Mouse (Mus musculus): ENCODE data around the gene Nup210l. TPM values are rescaled to one million over a fixed set of nuclear protein-coding genes. Genes with fewer than 3 reads are reported as not detected.

Gene Nup210l
- polyA plus RNA-seq, 1 experiment: 0.35 TPM

- no peaks in the 10 kb centered on the region for H3K27me3 ChIP-seq (ENCODE audit: control insufficient read depth, insufficient read depth, insufficient read length)
- no peak overlapping the region for H3K4me3 ChIP-seq
- H3ac ChIP-seq (ENCODE audit: control insufficient read depth, insufficient read length): no peak overlapping the region
- H3K36me3 ChIP-seq (ENCODE audit: control insufficient read depth, insufficient read depth): no peaks in the 10 kb centered on the region
- no peaks in the 10 kb centered on the region for H3K79me2 ChIP-seq (ENCODE audit: control insufficient read depth, insufficient read depth)
- H3K4me2 ChIP-seq (ENCODE audit: low read depth): no peak overlapping the region
- TF ChIP-seq POLR2AphosphoS2 (IDR thresholded peaks at IDR 0.05; ENCODE audit: insufficient read length, low read depth) (no peak), SRF (IDR thresholded peaks at IDR 0.05; ENCODE audit: control insufficient read depth, insufficient read length, low read depth) (no peak), MYOG (IDR thresholded peaks at IDR 0.05; ENCODE audit: control insufficient read depth in 1 of 3, insufficient read depth in 1 of 3, insufficient read length in 2 of 3, low read depth in 2 of 3) (no peak), MYOD1 (IDR thresholded peaks at IDR 0.05; ENCODE audit: control insufficient read depth in 1 of 3, insufficient read length in 2 of 3, low read depth in 2 of 3) (no peak), REST (IDR thresholded peaks at IDR 0.05; ENCODE audit: insufficient read depth, insufficient read length) (no peak), CEBPB (IDR thresholded peaks at IDR 0.05; ENCODE audit: insufficient read depth, poor library complexity, severe bottlenecking) (no peak), MAX (IDR thresholded peaks at IDR 0.05; ENCODE audit: low read depth) (no peak), TCF12 (IDR thresholded peaks at IDR 0.05; ENCODE audit: insufficient read depth, poor library complexity, severe bottlenecking) (no peak), POLR2A (IDR thresholded peaks at IDR 0.05; ENCODE audit: insufficient read length, low read depth) (no peak), E2F4 (IDR thresholded peaks at IDR 0.05; ENCODE audit: insufficient read depth) (no peak), USF1 (IDR thresholded peaks at IDR 0.05; ENCODE audit: low read depth) (no peak), TCF3 (IDR thresholded peaks at IDR 0.05; ENCODE audit: insufficient read length, low read depth) (no peak)
Measured at GRCm38 (mm10) chr3:90137606-90138005, 33.7 kb downstream of the Nup210l start.

- no peak overlapping the region for H3K4me3 ChIP-seq
- H3K36me3 ChIP-seq (ENCODE audit: control insufficient read depth, insufficient read depth): no peaks in the 10 kb centered on the region
- no peaks in the 10 kb centered on the region for H3K79me2 ChIP-seq (ENCODE audit: control insufficient read depth, insufficient read depth)
- no peak for TF ChIP-seq MYOG (IDR thresholded peaks at IDR 0.05; ENCODE audit: control insufficient read depth in 1 of 3, insufficient read depth in 1 of 3, insufficient read length in 2 of 3, low read depth in 2 of 3)
- no peak for TF ChIP-seq SRF (IDR thresholded peaks at IDR 0.05; ENCODE audit: control insufficient read depth, insufficient read length, low read depth)
- no peak for TF ChIP-seq TCF12 (IDR thresholded peaks at IDR 0.05; ENCODE audit: insufficient read depth, poor library complexity, severe bottlenecking)
- H3K27me3 ChIP-seq (ENCODE audit: control insufficient read depth, insufficient read depth, insufficient read length): no peaks in the 10 kb centered on the region
- H3K4me2 ChIP-seq (ENCODE audit: low read depth): no peak overlapping the region
- H3ac ChIP-seq (ENCODE audit: control insufficient read depth, insufficient read length): no peak overlapping the region
Measured at GRCm38 (mm10) chr3:90139962-90140361, 36.0 kb downstream of the Nup210l start.

GRCm38 (mm10) chr3:90145461-90145860 lies 41.5 kb downstream of the Nup210l start:
- Histone ChIP-seq H3K36me3 (ENCODE audit: control insufficient read depth, insufficient read depth) (no peaks in the 10 kb centered on the region), H3K4me2 (ENCODE audit: low read depth) (no peak overlapping the region), H3K79me2 (ENCODE audit: control insufficient read depth, insufficient read depth) (no peaks in the 10 kb centered on the region), H3K27me3 (ENCODE audit: control insufficient read depth, insufficient read depth, insufficient read length) (no peaks in the 10 kb centered on the region), H3K4me3 (no peak overlapping the region), H3ac (ENCODE audit: control insufficient read depth, insufficient read length) (no peak overlapping the region)
- TF ChIP-seq POLR2A (IDR thresholded peaks at IDR 0.05; ENCODE audit: insufficient read length, low read depth): no peak
- TF ChIP-seq CEBPB (IDR thresholded peaks at IDR 0.05; ENCODE audit: insufficient read depth, poor library complexity, severe bottlenecking): no peak

GRCm38 (mm10) chr3:90146651-90147050 lies 42.7 kb downstream of the Nup210l start:
- no peak for TF ChIP-seq POLR2A (IDR thresholded peaks at IDR 0.05; ENCODE audit: insufficient read length, low read depth)
- TF ChIP-seq MYOG (IDR thresholded peaks at IDR 0.05; ENCODE audit: control insufficient read depth in 1 of 3, insufficient read depth in 1 of 3, insufficient read length in 2 of 3, low read depth in 2 of 3): no peak
- TF ChIP-seq TCF12 (IDR thresholded peaks at IDR 0.05; ENCODE audit: insufficient read depth, poor library complexity, severe bottlenecking): no peak
- no peak for TF ChIP-seq TCF3 (IDR thresholded peaks at IDR 0.05; ENCODE audit: insufficient read length, low read depth)
- TF ChIP-seq CEBPB (IDR thresholded peaks at IDR 0.05; ENCODE audit: insufficient read depth, poor library complexity, severe bottlenecking): no peak
- TF ChIP-seq REST (IDR thresholded peaks at IDR 0.05; ENCODE audit: insufficient read depth, insufficient read length): no peak
- TF ChIP-seq USF1 (IDR thresholded peaks at IDR 0.05; ENCODE audit: low read depth): no peak
- TF ChIP-seq MAX (IDR thresholded peaks at IDR 0.05; ENCODE audit: low read depth): no peak
- no peak for TF ChIP-seq E2F4 (IDR thresholded peaks at IDR 0.05; ENCODE audit: insufficient read depth)
- TF ChIP-seq MYOD1 (IDR thresholded peaks at IDR 0.05; ENCODE audit: control insufficient read depth in 1 of 3, insufficient read length in 2 of 3, low read depth in 2 of 3): no peak
- no peak for TF ChIP-seq POLR2AphosphoS2 (IDR thresholded peaks at IDR 0.05; ENCODE audit: insufficient read length, low read depth)
- TF ChIP-seq SRF (IDR thresholded peaks at IDR 0.05; ENCODE audit: control insufficient read depth, insufficient read length, low read depth): no peak

GRCm38 (mm10) chr3:90151086-90151740 lies 47.3 kb downstream of the Nup210l start:
- TF ChIP-seq MAX (IDR thresholded peaks at IDR 0.05; ENCODE audit: low read depth) (no peak), SRF (IDR thresholded peaks at IDR 0.05; ENCODE audit: control insufficient read depth, insufficient read length, low read depth) (no peak), TCF12 (IDR thresholded peaks at IDR 0.05; ENCODE audit: insufficient read depth, poor library complexity, severe bottlenecking) (no peak), USF1 (IDR thresholded peaks at IDR 0.05; ENCODE audit: low read depth) (no peak)
- H3ac ChIP-seq (ENCODE audit: control insufficient read depth, insufficient read length): no peak overlapping the region

More at GRCm38 (mm10) chr3:90146651-90147050, 42.7 kb downstream of the Nup210l start:
- Histone ChIP-seq H3K4me3 (no peak overlapping the region), H3K79me2 (ENCODE audit: control insufficient read depth, insufficient read depth) (no peaks in the 10 kb centered on the region), H3K4me2 (ENCODE audit: low read depth) (no peak overlapping the region), H3ac (ENCODE audit: control insufficient read depth, insufficient read length) (no peak overlapping the region), H3K36me3 (ENCODE audit: control insufficient read depth, insufficient read depth) (no peaks in the 10 kb centered on the region), H3K27me3 (ENCODE audit: control insufficient read depth, insufficient read depth, insufficient read length) (no peaks in the 10 kb centered on the region)

More at GRCm38 (mm10) chr3:90151086-90151740, 47.3 kb downstream of the Nup210l start:
- no peak overlapping the region for H3K4me2 ChIP-seq (ENCODE audit: low read depth)
- H3K36me3 ChIP-seq (ENCODE audit: control insufficient read depth, insufficient read depth): no peaks in the 10 kb centered on the region
- no peaks in the 10 kb centered on the region for H3K79me2 ChIP-seq (ENCODE audit: control insufficient read depth, insufficient read depth)
- no peaks in the 10 kb centered on the region for H3K27me3 ChIP-seq (ENCODE audit: control insufficient read depth, insufficient read depth, insufficient read length)
- H3K4me3 ChIP-seq: no peak overlapping the region

Measured in myocyte (in vitro differentiated cells).